Mouse (Mus musculus) limb, embryonic 14.5 days (tissue): ENCODE measurements around the gene Zfp821. TPM values are rescaled to one million over a fixed set of nuclear protein-coding genes. Genes with fewer than 3 reads are reported as not detected.

Experiments
- ATAC-seq: fragments of 200-750 bp; cut with Nextera tagmentation; 2 replicates; pipeline ENCODE4 v1.8.0; 2017; ENCODE audit warnings: low read depth, moderate number of reproducible peaks, moderate TSS enrichment; ENCODE audit not compliant: low FRiP score
- DNase-seq: peaks from one replicate; pipeline ENCODE4 v3.0.0-alpha.2; 2015; ENCODE audit warnings: low spot score
- H3K27ac ChIP-seq: fragments of 300-500 bp; sonication (generic); replicated peaks from 2 replicates; pipeline ENCODE4 v1.5.1; 2014; ENCODE audit warnings: low read depth, mild to moderate bottlenecking, low read length, moderate library complexity, mixed read lengths
- H3K27me3 ChIP-seq: fragments of 300-500 bp; sonication (generic); 2 replicates; pipeline ENCODE4 v1.6.1; 2014; ENCODE audit warnings: low read length, mixed read lengths; ENCODE audit not compliant: control insufficient read depth, insufficient read depth
- H3K36me3 ChIP-seq: fragments of 300-500 bp; sonication (generic); 2 replicates; pipeline ENCODE4 v1.6.1; 2014; ENCODE audit warnings: mild to moderate bottlenecking, low read length, moderate library complexity, mixed read lengths; ENCODE audit not compliant: control insufficient read depth, insufficient read depth
- H3K4me1 ChIP-seq: fragments of 300-500 bp; sonication (generic); 2 replicates; pipeline ENCODE4 v1.6.1; 2014; ENCODE audit warnings: antibody characterized with exemption, low read length, mixed read lengths; ENCODE audit not compliant: control insufficient read depth, insufficient read depth
- H3K4me2 ChIP-seq: fragments of 300-500 bp; sonication (generic); replicated peaks from 2 replicates; pipeline ENCODE4 v1.6.1; 2014; ENCODE audit warnings: low read depth, mild to moderate bottlenecking, low read length, moderate library complexity; ENCODE audit not compliant: severe bottlenecking
- H3K4me3 ChIP-seq: fragments of 300-500 bp; sonication (generic); replicated peaks from 2 replicates; pipeline ENCODE4 v1.5.1; 2014; ENCODE audit warnings: low read length
- H3K9ac ChIP-seq: fragments of 300-500 bp; sonication (generic); 2 replicates; pipeline ENCODE4 v1.6.1; 2014; ENCODE audit warnings: mild to moderate bottlenecking, low read depth, low read length, moderate library complexity; ENCODE audit not compliant: severe bottlenecking
- H3K9me3 ChIP-seq: fragments of 300-500 bp; sonication (generic); 2 replicates; pipeline ENCODE4 v1.6.1; 2016; ENCODE audit warnings: low read length; ENCODE audit not compliant: control insufficient read depth
- POLR2A ChIP-seq: fragments of 200-500 bp; IDR thresholded peaks from 2 replicates; pipeline ENCODE4 v1.8.0; 2012; ENCODE audit warnings: inconsistent platforms, mild to moderate bottlenecking, moderate library complexity, borderline replicate concordance; ENCODE audit not compliant: insufficient read depth, insufficient read length; ENCODE audit errors: extremely low read depth
- WGBS: fragments of 180-500 bp; shearing (Covaris S2); extraction: QIAGEN DNeasy Blood & Tissue Kit; methylation state at CpG from one replicate; pipeline ENCODE4 v1.1.7; 2014; 5-methylcytosine and 5-hydroxymethylcytosine counted together
- polyA plus RNA-seq, 2 experiments: library from polyadenylated mRNA; depleted of rRNA in 1 of 2; stranded (reverse) in 1 of 2; unstranded in 1 of 2; fragments of >200 nt; fragmentation: Nextera tagmentation in 1 of 2; extraction: Ambion mirVana in 1 of 2; gene quantifications; 2 replicates each; pipeline versions ENCODE4 v1.2.1 to v1.2.3; 2012 to 2014

The Zfp821 gene
- polyA plus RNA-seq, 2 experiments = 28.6 to 36.8 TPM

- Histone ChIP-seq H3K4me3 (no peak overlapping the region), H3K27me3 (no peaks in the 10 kb centered on the region), H3K27ac (no peak overlapping the region), H3K4me2 (no peak overlapping the region), H3K9ac (no peak overlapping the region), H3K36me3 (no peaks in the 10 kb centered on the region), H3K4me1 (no peaks in the 10 kb centered on the region), H3K9me3 (no peaks in the 10 kb centered on the region)
- ATAC-seq = no peak
- no peak for DNase-seq
- TF ChIP-seq POLR2A = no peak
- 38% methylated on average over 1 of the region's 1 CpGs for WGBS
Observed at GRCm38 (mm10) chr8:109760221-109760620, 54.9 kb downstream of the Zfp821 start.

GRCm38 (mm10) chr8:109764031-109764430, 58.7 kb downstream of the Zfp821 start:
- Histone ChIP-seq H3K9me3 (no peaks in the 10 kb centered on the region), H3K27me3 (no peaks in the 10 kb centered on the region), H3K4me1 (no peaks in the 10 kb centered on the region), H3K4me3 (no peak overlapping the region), H3K4me2 (no peak overlapping the region), H3K27ac (no peak overlapping the region), H3K36me3 (no peaks in the 10 kb centered on the region), H3K9ac (no peak overlapping the region)
- no peak for TF ChIP-seq POLR2A
- 84% methylated on average over 6 of the region's 6 CpGs for WGBS
- ATAC-seq = no peak
- DNase-seq = no peak

- no peak overlapping the region for H3K9ac ChIP-seq
- H3K4me2 ChIP-seq = no peak overlapping the region
- H3K4me1 ChIP-seq = no peaks in the 10 kb centered on the region
- no peak overlapping the region for H3K27ac ChIP-seq
- H3K36me3 ChIP-seq = no peaks in the 10 kb centered on the region
- H3K27me3 ChIP-seq = no peaks in the 10 kb centered on the region
- WGBS = 68% methylated on average over 7 of the region's 7 CpGs
- no peak for TF ChIP-seq POLR2A
- no peak overlapping the region for H3K4me3 ChIP-seq
- H3K9me3 ChIP-seq = no peaks in the 10 kb centered on the region
- DNase-seq (no peak), ATAC-seq (no peak)
Observed at GRCm38 (mm10) chr8:109766081-109766480, 60.7 kb downstream of the Zfp821 start.

GRCm38 (mm10) chr8:109773154-109773553, 67.8 kb downstream of the Zfp821 start:
- no peak for ATAC-seq
- Histone ChIP-seq H3K4me3 (no peak overlapping the region), H3K27ac (no peak overlapping the region), H3K4me2 (no peak overlapping the region), H3K36me3 (no peaks in the 10 kb centered on the region), H3K4me1 (no peaks in the 10 kb centered on the region), H3K27me3 (no peaks in the 10 kb centered on the region), H3K9me3 (no peaks in the 10 kb centered on the region), H3K9ac (no peak overlapping the region)
- no peak for TF ChIP-seq POLR2A
- 62% methylated on average over 3 of the region's 3 CpGs for WGBS
- no peak for DNase-seq

Other genes starting within 250 kb of the Zfp821 start
- gene Pmfbp1, start 211.5 kb upstream of the Zfp821 start, polyA plus RNA-seq (2012; rRNA removed) = 0.06 and 0.20 TPM in 2 replicates
- 0.23 and 0.43 TPM in 2 replicates for gene Pmfbp1, start 211.5 kb upstream of the Zfp821 start, polyA plus RNA-seq (2014; fragmentation: Nextera tagmentation; extraction: Ambion mirVana)
- 27.4 and 27.8 TPM in 2 replicates for gene Dhx38, start 139.7 kb upstream of the Zfp821 start, polyA plus RNA-seq (2012; rRNA removed)
- gene Dhx38, start 139.7 kb upstream of the Zfp821 start, polyA plus RNA-seq (2014; fragmentation: Nextera tagmentation; extraction: Ambion mirVana) = 20.0 and 23.3 TPM in 2 replicates
- gene Txnl4b, start 139.7 kb upstream of the Zfp821 start, polyA plus RNA-seq (2012; rRNA removed) = 5.7 and 6.0 TPM in 2 replicates
- 23.6 and 25.1 TPM in 2 replicates for gene Txnl4b, start 139.7 kb upstream of the Zfp821 start, polyA plus RNA-seq (2014; fragmentation: Nextera tagmentation; extraction: Ambion mirVana)
- gene Hp, start 126.4 kb upstream of the Zfp821 start, polyA plus RNA-seq (2012; rRNA removed) = 2.0 and 2.4 TPM in 2 replicates
- 0.73 and 1.8 TPM in 2 replicates for gene Hp, start 126.4 kb upstream of the Zfp821 start, polyA plus RNA-seq (2014; fragmentation: Nextera tagmentation; extraction: Ambion mirVana)
- 41.2 and 41.8 TPM in 2 replicates for gene Dhodh, start 96.9 kb upstream of the Zfp821 start, polyA plus RNA-seq (2012; rRNA removed)
- 42.3 and 48.5 TPM in 2 replicates for gene Dhodh, start 96.9 kb upstream of the Zfp821 start, polyA plus RNA-seq (2014; fragmentation: Nextera tagmentation; extraction: Ambion mirVana)
- gene Pkd1l3, start 91.0 kb upstream of the Zfp821 start, polyA plus RNA-seq (2012; rRNA removed) = 0.14 and 0.24 TPM in 2 replicates
- gene Pkd1l3, start 91.0 kb upstream of the Zfp821 start, polyA plus RNA-seq (2014; fragmentation: Nextera tagmentation; extraction: Ambion mirVana) = 0.14 and 0.33 TPM in 2 replicates
- gene Ist1, start 12.3 kb upstream of the Zfp821 start, polyA plus RNA-seq (2012; rRNA removed) = 109 and 113 TPM in 2 replicates
- 149 and 153 TPM in 2 replicates for gene Ist1, start 12.3 kb upstream of the Zfp821 start, polyA plus RNA-seq (2014; fragmentation: Nextera tagmentation; extraction: Ambion mirVana)
- gene Atxn1l, start 32.2 kb downstream of the Zfp821 start, polyA plus RNA-seq (2012; rRNA removed) = 16.2 and 19.0 TPM in 2 replicates
- 8.7 and 9.6 TPM in 2 replicates for gene Atxn1l, start 32.2 kb downstream of the Zfp821 start, polyA plus RNA-seq (2014; fragmentation: Nextera tagmentation; extraction: Ambion mirVana)
- 63.1 and 71.1 TPM in 2 replicates for gene Ap1g1, start 73.0 kb downstream of the Zfp821 start, polyA plus RNA-seq (2012; rRNA removed)
- 32.0 and 33.7 TPM in 2 replicates for gene Ap1g1, start 73.0 kb downstream of the Zfp821 start, polyA plus RNA-seq (2014; fragmentation: Nextera tagmentation; extraction: Ambion mirVana)
- gene Phlpp2, start 163.0 kb downstream of the Zfp821 start, polyA plus RNA-seq (2012; rRNA removed) = 12.0 and 13.8 TPM in 2 replicates
- 3.3 and 4.1 TPM in 2 replicates for gene Phlpp2, start 163.0 kb downstream of the Zfp821 start, polyA plus RNA-seq (2014; fragmentation: Nextera tagmentation; extraction: Ambion mirVana)